Mouse (Mus musculus) forebrain, embryonic 10.5 days (tissue): ENCODE results near the gene Ufc1. TPM values are rescaled to one million over a fixed set of nuclear protein-coding genes. Genes with fewer than 3 reads are reported as not detected.
"Not testable (repeated sequence)": the region's sequence is repeated elsewhere in the genome, so short reads cannot be mapped to it uniquely, and the experiment has no call there.

ENCODE experiments used
- DNase-seq: peaks from one replicate; pipeline ENCODE4 v3.0.0-alpha.2; 2017; ENCODE audit warnings: low spot score; ENCODE audit errors: extremely low spot score
- H3K27ac ChIP-seq: fragments of 300-500 bp; sonication (generic); 2 replicates; pipeline ENCODE4 v1.5.1; 2016; ENCODE audit warnings: mild to moderate bottlenecking
- H3K27me3 ChIP-seq: fragments of 300-500 bp; sonication (generic); 2 replicates; pipeline ENCODE4 v1.6.1; 2016; ENCODE audit warnings: mild to moderate bottlenecking; ENCODE audit not compliant: poor library complexity, severe bottlenecking
- H3K36me3 ChIP-seq: fragments of 300-500 bp; sonication (generic); replicated peaks from 2 replicates; pipeline ENCODE4 v1.6.1; 2016; ENCODE audit warnings: mild to moderate bottlenecking, moderate library complexity
- H3K4me1 ChIP-seq: fragments of 300-500 bp; sonication (generic); 2 replicates; pipeline ENCODE4 v1.6.1; 2016
- H3K4me3 ChIP-seq: fragments of 300-500 bp; sonication (generic); 2 replicates; pipeline ENCODE4 v1.5.1; 2016; ENCODE audit warnings: mild to moderate bottlenecking, moderate library complexity
- H3K9me3 ChIP-seq: fragments of 300-500 bp; sonication (generic); 2 replicates; pipeline ENCODE4 v1.6.1; 2016; ENCODE audit warnings: mild to moderate bottlenecking, moderate library complexity
- WGBS: fragments of 180-500 bp; shearing (Covaris S2); methylation state at CpG from one replicate; pipeline ENCODE4 v1.1.7; 2016; 5-methylcytosine and 5-hydroxymethylcytosine counted together
- polyA plus RNA-seq: library from polyadenylated mRNA; unstranded; fragments of >200 nt; fragmentation: Nextera tagmentation; extraction: Ambion mirVana; gene quantifications from 2 replicates; pipeline ENCODE4 v1.2.1, GENCODE M21; 2016

Ufc1 gene
- 94.3 and 98.6 TPM in 2 replicates for polyA plus RNA-seq

GRCm38 (mm10) chr1:171294298-171295062, at the start of gene Ufc1:
Ufc1 (minus strand) TSS chr1:171295024.
- H3K4me1 ChIP-seq = peaks cover 20% of the 10 kb centered on the region
- WGBS = under 1% methylated on average over 42 of the region's 42 CpGs
- peaks cover 13% of the 10 kb centered on the region for H3K36me3 ChIP-seq
- no peaks in the 10 kb centered on the region for H3K9me3 ChIP-seq
- peak; percentile 86 for DNase-seq
- H3K27me3 ChIP-seq = peaks cover 32% of the 10 kb centered on the region
- H3K27ac ChIP-seq = peak within 1 kb of the TSS; percentile 99
- H3K4me3 ChIP-seq = peak within 1 kb of the TSS; percentile 84

- no peak overlapping the region for H3K27ac ChIP-seq
- WGBS = 87% methylated on average over 9 of the region's 9 CpGs
- peaks cover 7% of the 10 kb centered on the region for H3K9me3 ChIP-seq
- H3K4me1 ChIP-seq = peaks cover 32% of the 10 kb centered on the region
- peaks cover 56% of the 10 kb centered on the region for H3K36me3 ChIP-seq
- DNase-seq = no peak
- H3K4me3 ChIP-seq = peak overlapping the region; percentile 71
- no peaks in the 10 kb centered on the region for H3K27me3 ChIP-seq
Observed at GRCm38 (mm10) chr1:171343922-171344677, 49.3 kb upstream of the Ufc1 start.

- DNase-seq = no peak
- H3K27me3 ChIP-seq = no peaks in the 10 kb centered on the region
- H3K4me1 ChIP-seq = peaks cover 27% of the 10 kb centered on the region
- H3K4me3 ChIP-seq = no peak overlapping the region
- WGBS = 94% methylated on average over 16 of the region's 16 CpGs
- H3K9me3 ChIP-seq = peaks cover 7% of the 10 kb centered on the region
- no peak overlapping the region for H3K27ac ChIP-seq
- H3K36me3 ChIP-seq = peaks cover 66% of the 10 kb centered on the region
Observed at GRCm38 (mm10) chr1:171342262-171343207, 47.7 kb upstream of the Ufc1 start.

- no peaks in the 10 kb centered on the region for H3K27me3 ChIP-seq
- no peaks in the 10 kb centered on the region for H3K9me3 ChIP-seq
- peak overlapping the region; percentile 86 for H3K4me3 ChIP-seq
- H3K27ac ChIP-seq = peak overlapping the region; percentile 100
- no peak for DNase-seq
- peaks cover 41% of the 10 kb centered on the region for H3K4me1 ChIP-seq
- 1% methylated on average over 4 of the region's 4 CpGs for WGBS
- H3K36me3 ChIP-seq = peaks cover 31% of the 10 kb centered on the region
Observed at GRCm38 (mm10) chr1:171330216-171330560, 35.4 kb upstream of the Ufc1 start.

GRCm38 (mm10) chr1:171329433-171330215, 34.8 kb upstream of the Ufc1 start:
- peaks cover 28% of the 10 kb centered on the region for H3K36me3 ChIP-seq
- H3K4me1 ChIP-seq = peaks cover 41% of the 10 kb centered on the region
- 1% methylated on average over 59 of the region's 61 CpGs for WGBS
- peak; percentile 93 for DNase-seq
- H3K4me3 ChIP-seq = peak overlapping the region; percentile 86
- no peaks in the 10 kb centered on the region for H3K27me3 ChIP-seq
- no peaks in the 10 kb centered on the region for H3K9me3 ChIP-seq
- H3K27ac ChIP-seq = peak overlapping the region; percentile 100

GRCm38 (mm10) chr1:171328839-171329432, 34.1 kb upstream of the Ufc1 start, which contains the start of gene Dedd:
Dedd (plus strand) TSS chr1:171329145.
- Histone ChIP-seq H3K27ac (peak within 1 kb of the TSS; percentile 100), H3K9me3 (no peaks in the 10 kb centered on the region), H3K4me1 (peaks cover 41% of the 10 kb centered on the region), H3K4me3 (peak within 1 kb of the TSS; percentile 86), H3K27me3 (no peaks in the 10 kb centered on the region), H3K36me3 (peaks cover 24% of the 10 kb centered on the region; the same call in 1 of the 2 replicates)
- peak; percentile 93 for DNase-seq
- under 1% methylated on average over 48 of the region's 48 CpGs for WGBS

GRCm38 (mm10) chr1:171328244-171328643, 33.4 kb upstream of the Ufc1 start:
- Histone ChIP-seq H3K27ac (peak overlapping the region; percentile 100), H3K4me3 (peak overlapping the region; percentile 86), H3K27me3 (no peaks in the 10 kb centered on the region), H3K4me1 (peaks cover 38% of the 10 kb centered on the region), H3K9me3 (no peaks in the 10 kb centered on the region), H3K36me3 (peaks cover 19% of the 10 kb centered on the region; the same call in 1 of the 2 replicates)
- 50% methylated on average over 9 of the region's 9 CpGs for WGBS
- DNase-seq = no peak

GRCm38 (mm10) chr1:171326588-171326987, 31.8 kb upstream of the Ufc1 start:
- peaks cover 32% of the 10 kb centered on the region for H3K4me1 ChIP-seq
- DNase-seq, H3K4me3 ChIP-seq, H3K27ac ChIP-seq, H3K9me3 ChIP-seq, H3K27me3 ChIP-seq, H3K36me3 ChIP-seq: not testable (repeated sequence)
- WGBS = 84% methylated on average over 4 of the region's 4 CpGs

- Histone ChIP-seq H3K27ac (no peak overlapping the region), H3K36me3 (peaks cover 8% of the 10 kb centered on the region; the same call in 1 of the 2 replicates), H3K4me1 (peaks cover 21% of the 10 kb centered on the region), H3K9me3 (no peaks in the 10 kb centered on the region), H3K27me3 (no peaks in the 10 kb centered on the region), H3K4me3 (no peak overlapping the region)
- no peak for DNase-seq
- 93% methylated on average over 2 of the region's 2 CpGs for WGBS
Observed at GRCm38 (mm10) chr1:171325571-171325970, 30.7 kb upstream of the Ufc1 start.

GRCm38 (mm10) chr1:171322012-171322411, 27.2 kb upstream of the Ufc1 start:
- no peak for DNase-seq
- Histone ChIP-seq H3K4me1 (0 out of 2 replicates have a peak, but pooled peaks cover 5% of the 10 kb centered on the region), H3K27me3 (no peaks in the 10 kb centered on the region), H3K27ac (no peak overlapping the region), H3K9me3 (no peaks in the 10 kb centered on the region), H3K36me3 (peaks cover 8% of the 10 kb centered on the region; the same call in 1 of the 2 replicates), H3K4me3 (no peak overlapping the region)
- 75% methylated on average over 1 of the region's 1 CpGs for WGBS

- H3K27ac ChIP-seq = no peak overlapping the region
- H3K27me3 ChIP-seq = no peaks in the 10 kb centered on the region
- no peak overlapping the region for H3K4me3 ChIP-seq
- DNase-seq = no peak
- H3K9me3 ChIP-seq = no peaks in the 10 kb centered on the region
- peaks cover 8% of the 10 kb centered on the region; the same call in 1 of the 2 replicates for H3K36me3 ChIP-seq
- 0 out of 2 replicates have a peak, but pooled peaks cover 5% of the 10 kb centered on the region for H3K4me1 ChIP-seq
Observed at GRCm38 (mm10) chr1:171321415-171321814, 26.6 kb upstream of the Ufc1 start.
